Mouse (Mus musculus) frontal cortex, adult (tissue): ENCODE data around the gene Vmn1r95.
"Not testable (repeated sequence)": the region's sequence is repeated elsewhere in the genome, so short reads cannot be mapped to it uniquely, and the experiment has no call there.

ENCODE experiments used
- ATAC-seq: cut with Nextera tagmentation; 2 replicates; pipeline ENCODE4 v1.9.2; 2017; ENCODE audit warnings: mild to moderate bottlenecking, moderate library complexity, mixed read lengths; ENCODE audit not compliant: low TSS enrichment

Gene Vmn1r95

DNA sequence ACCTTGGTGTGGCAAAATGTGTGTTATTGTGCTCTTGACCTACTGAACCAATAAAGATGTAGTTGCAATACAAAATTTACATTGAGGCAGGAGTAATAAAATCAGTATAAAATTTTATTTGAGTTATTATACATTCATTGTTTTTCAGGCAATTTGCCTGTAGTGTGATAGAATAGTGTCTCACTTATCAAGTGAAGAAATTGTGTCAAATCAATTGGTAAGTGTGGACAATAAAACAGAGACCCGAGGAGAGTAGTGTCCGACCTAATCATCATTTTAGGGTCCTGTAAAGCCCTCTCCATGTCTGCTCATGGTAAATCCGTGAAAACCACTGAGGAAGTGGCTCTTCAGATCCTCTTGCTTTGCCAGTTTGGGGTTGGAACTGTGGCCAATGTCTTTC lies at the start of gene Vmn1r95:
Gene Vmn1r95, plus strand, starts transcription at position 301 of the 400 bp plus-strand sequence.
- ATAC-seq: not testable (repeated sequence)

DNA sequence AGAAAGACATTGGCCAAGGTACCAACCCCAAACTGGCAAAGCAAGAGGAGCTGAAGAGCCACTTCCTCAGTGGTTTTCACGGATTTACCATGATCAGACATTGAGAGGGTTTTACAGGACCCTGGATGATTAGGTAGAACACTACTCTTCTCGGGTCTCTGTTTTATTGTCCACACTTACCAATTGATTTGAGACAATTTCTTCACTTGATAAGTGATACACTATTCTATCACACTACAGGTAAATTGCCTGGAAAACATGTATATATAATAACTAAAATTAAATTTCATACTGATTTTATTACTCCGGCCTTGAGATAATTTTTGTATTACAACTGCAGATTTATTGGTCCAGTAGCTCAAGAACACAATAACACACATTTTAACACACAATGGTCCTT lies 25.2 kb upstream of the Vmn1r95 start, which contains the start of gene Vmn1r94:
Gene Vmn1r94, minus strand, starts transcription at position 101 of the 400 bp plus-strand sequence.
- not testable (repeated sequence) for ATAC-seq

DNA sequence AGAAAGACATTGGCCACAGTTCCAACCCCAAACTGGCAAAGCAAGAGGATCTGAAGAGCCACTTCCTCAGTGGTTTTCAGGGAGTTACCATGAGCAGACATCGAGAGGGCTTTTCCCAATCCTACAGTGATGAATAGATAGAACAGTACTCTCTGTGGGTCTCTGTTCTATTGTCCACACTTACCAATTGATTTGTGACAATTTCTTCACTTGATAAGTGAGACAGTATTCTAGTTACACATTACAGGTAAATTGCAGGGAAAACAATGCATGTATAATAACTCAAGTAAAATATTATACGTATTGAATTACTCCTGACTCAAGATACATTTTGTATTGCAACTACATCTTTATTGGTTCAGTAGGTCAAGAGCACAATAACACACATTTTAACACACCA lies 12.0 kb downstream of the Vmn1r95 start, which contains the start of gene Gm6164:
Gene Gm6164, minus strand, starts transcription at position 101 of the 400 bp plus-strand sequence.
- not testable (repeated sequence) for ATAC-seq

DNA sequence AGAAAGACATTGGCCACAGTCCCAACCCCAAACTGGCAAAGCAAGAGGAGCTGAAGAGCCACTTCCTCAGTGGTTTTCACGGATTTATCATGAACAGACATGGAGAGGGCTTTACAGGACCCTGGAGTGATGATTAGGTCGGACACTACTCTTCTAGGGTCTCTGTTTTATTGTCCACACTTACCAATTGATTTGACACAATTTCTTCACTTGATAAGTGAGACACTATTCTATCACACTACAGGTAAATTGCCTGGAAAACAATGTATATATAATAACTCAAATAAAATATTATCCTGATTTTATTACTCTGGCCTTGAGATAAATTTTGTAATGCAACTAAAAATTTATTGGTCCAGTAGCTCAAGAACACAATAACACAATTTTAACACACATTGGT lies 40.2 kb downstream of the Vmn1r95 start, which contains the start of gene Gm4498:
Gene Gm4498, minus strand, starts transcription at position 101 of the 400 bp plus-strand sequence.
- ATAC-seq: not testable (repeated sequence)
